In genomic region chr16:87626696-87627095, GRCm38 (mm10) we compare ENCODE assay signal across 16 mouse cellular contexts.
DNase-seq lines count a peak whose midpoint lies in the region; ATAC-seq and TF ChIP-seq lines count a peak whose summit lies in the region.
"Had no signal": no experiment of that assay in that cellular context is flagged by ENCODE, and none has a peak within 500 bp of the region (broad histone marks: within the 10 kb centered on the region; RNA-seq: fewer than 3 reads in every experiment).

No protein-coding gene starts in this region.

- no peaks in the 10 kb centered on the region for H3K4me1 ChIP-seq in forebrain, postnatal 0 days (ENCODE audit: insufficient read depth)
- no peaks in the 10 kb centered on the region for H3K4me1 ChIP-seq in forebrain, embryonic 15.5 days
- peaks cover 6% of the 10 kb centered on the region for H3K4me1 ChIP-seq in liver, adult 2 months (ENCODE audit: control insufficient read depth, insufficient read depth, low read length)
- H3K4me1 ChIP-seq in liver, embryonic 11.5 days (replicated peaks; ENCODE audit: control insufficient read depth, insufficient read depth, low read length): no peaks in the 10 kb centered on the region
- no peaks in the 10 kb centered on the region for H3K4me1 ChIP-seq in forebrain, embryonic 14.5 days (ENCODE audit: control insufficient read depth, insufficient read depth, low read length)
- H3K4me1 ChIP-seq: liver, embryonic 15.5 days had no signal

- no peak overlapping the region for H3K27ac ChIP-seq in forebrain, postnatal 0 days (ENCODE audit: low read depth, low read length)
- no peak overlapping the region for H3K27ac ChIP-seq in forebrain, embryonic 15.5 days (replicated peaks)
- no peak overlapping the region for H3K27ac ChIP-seq in liver, adult 2 months (replicated peaks; ENCODE audit: insufficient read depth, low read depth, low read length)
- no peak overlapping the region for H3K27ac ChIP-seq in liver, embryonic 11.5 days (ENCODE audit: low read depth, low read length)
- no peak overlapping the region for H3K27ac ChIP-seq in forebrain, embryonic 14.5 days (ENCODE audit: low read depth, low read length)
- H3K27ac ChIP-seq: liver, embryonic 15.5 days had no signal

- 96% methylated on average over 4 of the region's 4 CpGs for WGBS in forebrain, postnatal 0 days
- WGBS in forebrain, embryonic 15.5 days: 93% methylated on average over 4 of the region's 4 CpGs
- WGBS in liver, adult 2 months: 98% methylated on average over 4 of the region's 4 CpGs
- 91% methylated on average over 4 of the region's 4 CpGs for WGBS in liver, embryonic 11.5 days
- WGBS in forebrain, embryonic 14.5 days: 97% methylated on average over 4 of the region's 4 CpGs

- no peaks in the 10 kb centered on the region for H3K27me3 ChIP-seq in forebrain, postnatal 0 days (ENCODE audit: insufficient read depth, low read length)
- H3K27me3 ChIP-seq in forebrain, embryonic 15.5 days: no peaks in the 10 kb centered on the region
- no peaks in the 10 kb centered on the region for H3K27me3 ChIP-seq in liver, adult 2 months (ENCODE audit: control insufficient read depth, insufficient read depth, low read length)
- no peaks in the 10 kb centered on the region for H3K27me3 ChIP-seq in liver, embryonic 11.5 days (replicated peaks; ENCODE audit: control insufficient read depth, insufficient read depth, low read length)
- no peaks in the 10 kb centered on the region for H3K27me3 ChIP-seq in forebrain, embryonic 14.5 days (replicated peaks; ENCODE audit: control insufficient read depth, insufficient read depth, low read length)
- H3K27me3 ChIP-seq: liver, embryonic 15.5 days had no signal

- H3K4me2 ChIP-seq in forebrain, postnatal 0 days (ENCODE audit: low read depth): no peak overlapping the region
- H3K4me2 ChIP-seq in forebrain, embryonic 15.5 days (replicated peaks): no peak overlapping the region
- no peak overlapping the region for H3K4me2 ChIP-seq in liver, embryonic 11.5 days
- H3K4me2 ChIP-seq in forebrain, embryonic 14.5 days (ENCODE audit: low read length): no peak overlapping the region
- H3K4me2 ChIP-seq: liver, embryonic 15.5 days; midbrain, embryonic 11.5 days had no signal

- no peak for DNase-seq in forebrain, postnatal 0 days
- DNase-seq in liver, adult 2 months (ENCODE audit: extremely low read depth, low read depth, low spot score): no peak
- no peak for DNase-seq in liver, embryonic 11.5 days (ENCODE audit: low spot score)
- DNase-seq in B cell, adult 2 months: peak; percentile 13 to 19
- no peak for DNase-seq in brain, embryonic 14.5 days (ENCODE audit: low read depth)
- DNase-seq in thymus, adult 18-20 months: no peak
- DNase-seq in forebrain, embryonic 14.5 days (ENCODE audit: low spot score): no peak
- DNase-seq: adrenal gland, postnatal 14 days; cerebellum, adult 11 months; heart, adult 18-20 months; heart, postnatal 14 days; kidney, adult 11 months; right cerebral cortex, postnatal 4 days had no signal

- no peaks in the 10 kb centered on the region for H3K36me3 ChIP-seq in forebrain, postnatal 0 days (ENCODE audit: insufficient read depth)
- H3K36me3 ChIP-seq in forebrain, embryonic 15.5 days: no peaks in the 10 kb centered on the region
- H3K36me3 ChIP-seq in liver, adult 2 months (ENCODE audit: control insufficient read depth, insufficient read depth, low read length): no peaks in the 10 kb centered on the region
- no peaks in the 10 kb centered on the region for H3K36me3 ChIP-seq in liver, embryonic 11.5 days (ENCODE audit: control insufficient read depth, insufficient read depth, low read length)
- H3K36me3 ChIP-seq in forebrain, embryonic 14.5 days (ENCODE audit: control insufficient read depth, insufficient read depth, low read length): no peaks in the 10 kb centered on the region
- H3K36me3 ChIP-seq: liver, embryonic 15.5 days had no signal

- TF ChIP-seq POLR2A in liver, adult 2 months (IDR thresholded peaks at IDR 0.05; ENCODE audit: extremely low read depth, insufficient read depth, low read length): no peak
- no peak for TF ChIP-seq POLR2A in brain, embryonic 14.5 days (IDR thresholded peaks at IDR 0.05; ENCODE audit: borderline replicate concordance, extremely low read depth, insufficient read depth, insufficient read length, poor library complexity, severe bottlenecking)

- no peak for ATAC-seq in forebrain, postnatal 0 days
- ATAC-seq in forebrain, embryonic 15.5 days (replicated peaks): no peak
- no peak for ATAC-seq in liver, embryonic 11.5 days (replicated peaks; ENCODE audit: low FRiP score)
- no peak for ATAC-seq in forebrain, embryonic 14.5 days

- TF ChIP-seq CTCF in forebrain, postnatal 0 days (IDR thresholded peaks at IDR 0.05; ENCODE audit: low read depth): peak; percentile 30; the same call in 1 of the 2 replicates
- TF ChIP-seq CTCF in liver, adult 2 months (IDR thresholded peaks at IDR 0.05; ENCODE audit: low read depth, low read length): peak; percentile 63
- TF ChIP-seq CTCF in brain, embryonic 14.5 days (IDR thresholded peaks at IDR 0.05; ENCODE audit: borderline replicate concordance, extremely low read depth, insufficient read depth, insufficient read length): peak; percentile 34; the same call in 1 of the 2 replicates

- H3K79me2 ChIP-seq in liver, adult 2 months (ENCODE audit: control insufficient read depth, insufficient read depth, low read length): no peaks in the 10 kb centered on the region

- H3K4me3 ChIP-seq in forebrain, postnatal 0 days (ENCODE audit: low read depth, low read length): no peak overlapping the region
- no peak overlapping the region for H3K4me3 ChIP-seq in forebrain, embryonic 15.5 days
- H3K4me3 ChIP-seq in liver, adult 2 months (ENCODE audit: insufficient read depth, low read depth, low read length): no peak overlapping the region
- no peak overlapping the region for H3K4me3 ChIP-seq in liver, embryonic 11.5 days (ENCODE audit: low read depth, low read length)
- no peak overlapping the region for H3K4me3 ChIP-seq in forebrain, embryonic 14.5 days (ENCODE audit: low read depth, low read length)
- H3K4me3 ChIP-seq: liver, embryonic 15.5 days had no signal

- no peak overlapping the region for H3K9ac ChIP-seq in forebrain, postnatal 0 days
- H3K9ac ChIP-seq in forebrain, embryonic 15.5 days (replicated peaks): no peak overlapping the region
- no peak overlapping the region for H3K9ac ChIP-seq in liver, adult 2 months (ENCODE audit: low read depth, low read length)
- H3K9ac ChIP-seq in liver, embryonic 11.5 days (ENCODE audit: low read depth, low read length): no peak overlapping the region
- H3K9ac ChIP-seq in forebrain, embryonic 14.5 days (ENCODE audit: low read length): no peak overlapping the region
- H3K9ac ChIP-seq: liver, embryonic 15.5 days had no signal

- no peaks in the 10 kb centered on the region for H3K9me3 ChIP-seq in forebrain, postnatal 0 days (ENCODE audit: low read length)
- no peaks in the 10 kb centered on the region for H3K9me3 ChIP-seq in forebrain, embryonic 15.5 days
- peaks cover 9% of the 10 kb centered on the region for H3K9me3 ChIP-seq in liver, embryonic 11.5 days (ENCODE audit: control insufficient read depth, low read length)
- H3K9me3 ChIP-seq in forebrain, embryonic 14.5 days (replicated peaks; ENCODE audit: control insufficient read depth, low read length): 0 out of 2 replicates have a peak, but pooled peaks cover 6% of the 10 kb centered on the region

Comparison
In these comparisons a context has a peak if more than half of its experiments do, and no peak if none do; other contexts are left out.
1. DNase-seq: peak in B cell, adult 2 months (2 of 2); none in forebrain, postnatal 0 days (single experiment), liver, adult 2 months (single experiment), liver, embryonic 11.5 days (single experiment), brain, embryonic 14.5 days (single experiment), thymus, adult 18-20 months (0 of 2) and forebrain, embryonic 14.5 days (single experiment).
2. Peak in every context shown above with its lines, with median percentiles within 50 percentile points of each other: CTCF ChIP-seq.